Comparison of ENCODE assay signal across 15 mouse cellular contexts in genomic region chr13:81209815-81210214, GRCm38 (mm10).
"Had no signal": no experiment of that assay in that cellular context is flagged by ENCODE, and none has a peak within 500 bp of the region (broad histone marks: within the 10 kb centered on the region; RNA-seq: fewer than 3 reads in every experiment).

No protein-coding gene starts in this region.

- H3K9ac ChIP-seq: lung, embryonic 14.5 days; neural tube, embryonic 15.5 days had no signal

- H3K4me2 ChIP-seq: liver, embryonic 11.5 days; lung, embryonic 14.5 days; neural tube, embryonic 15.5 days had no signal

- H3K36me3 ChIP-seq: limb, embryonic 10.5 days; neural tube, embryonic 15.5 days had no signal

- H3K4me3 ChIP-seq: left cerebral cortex, adult 2 months; limb, embryonic 10.5 days; midbrain, embryonic 10.5 days; neural tube, embryonic 15.5 days had no signal

- H3K9me3 ChIP-seq: limb, embryonic 10.5 days; neural tube, embryonic 15.5 days had no signal

- H3K4me1 ChIP-seq: limb, embryonic 10.5 days; midbrain, embryonic 10.5 days; neural tube, embryonic 15.5 days had no signal

- DNase-seq: kidney, adult 2 months; kidney, postnatal 4 days; lung, embryonic 14.5 days; lung, postnatal 10 days; lung, postnatal 4 days; midbrain, embryonic 14.5 days; right cerebral cortex, adult 18-20 months; right cerebral cortex, postnatal 25 days; thymus, adult 18-20 months; thymus, postnatal 14 days had no signal

- H3K27ac ChIP-seq: left cerebral cortex, adult 2 months; limb, embryonic 10.5 days; midbrain, embryonic 10.5 days; neural tube, embryonic 15.5 days had no signal

- H3K27me3 ChIP-seq: neural tube, embryonic 15.5 days had no signal
